Mouse (Mus musculus): ENCODE results near the gene Bcat2.

Gene Bcat2

GRCm38 (mm10) chr7:45587631-45588592 lies 18.0 kb downstream of the Bcat2 start:
- no peak for DNase-seq

- DNase-seq: peak; percentile 92
These were observed 19.2 kb downstream of the Bcat2 start for GRCm38 (mm10) chr7:45589173-45589572.

GRCm38 (mm10) chr7:45589898-45590297 lies 19.9 kb downstream of the Bcat2 start:
- DNase-seq: no peak

- DNase-seq: no peak
These were observed 20.9 kb downstream of the Bcat2 start for GRCm38 (mm10) chr7:45590874-45591273.

GRCm38 (mm10) chr7:45591880-45592279 lies 21.9 kb downstream of the Bcat2 start:
- DNase-seq: no peak

GRCm38 (mm10) chr7:45593118-45593815 lies 23.3 kb downstream of the Bcat2 start:
- peak; percentile 76 for DNase-seq

- DNase-seq: no peak
These were observed 25.2 kb downstream of the Bcat2 start for GRCm38 (mm10) chr7:45595176-45595575.

GRCm38 (mm10) chr7:45596107-45596506 lies 26.2 kb downstream of the Bcat2 start:
- no peak for DNase-seq

- no peak for DNase-seq
These were observed 27.1 kb downstream of the Bcat2 start for GRCm38 (mm10) chr7:45597013-45597412.

- DNase-seq: no peak
These were observed 27.6 kb downstream of the Bcat2 start for GRCm38 (mm10) chr7:45597527-45597926.

GRCm38 (mm10) chr7:45598960-45599879 lies 29.3 kb downstream of the Bcat2 start:
- DNase-seq: no peak

- DNase-seq: no peak
These were observed 35.8 kb downstream of the Bcat2 start for GRCm38 (mm10) chr7:45605704-45606289.

- no peak for DNase-seq
These were observed 39.6 kb downstream of the Bcat2 start for GRCm38 (mm10) chr7:45609511-45609910.

- DNase-seq: no peak
These were observed 46.3 kb downstream of the Bcat2 start for GRCm38 (mm10) chr7:45616277-45616676.

- DNase-seq: no peak
These were observed 47.2 kb downstream of the Bcat2 start, which contains the start of gene Fut1 for GRCm38 (mm10) chr7:45617042-45617695. Fut1 (plus strand) TSS chr7:45617289.

GRCm38 (mm10) chr7:45618316-45618715 lies 48.4 kb downstream of the Bcat2 start:
- no peak for DNase-seq

- no peak for DNase-seq
These were observed 49.6 kb downstream of the Bcat2 start for GRCm38 (mm10) chr7:45619592-45619991.

GRCm38 (mm10) chr7:45621443-45621842 lies 51.5 kb downstream of the Bcat2 start, which contains the start of gene Izumo1:
Izumo1 (plus strand) TSS chr7:45621811.
- DNase-seq: no peak

GRCm38 (mm10) chr7:45623507-45623906 lies 53.6 kb downstream of the Bcat2 start:
- DNase-seq: no peak

- DNase-seq: no peak
These were observed 54.8 kb downstream of the Bcat2 start for GRCm38 (mm10) chr7:45624718-45625117.

GRCm38 (mm10) chr7:45625481-45625880 lies 55.5 kb downstream of the Bcat2 start:
- DNase-seq: no peak

Data from right cerebral cortex, postnatal 4 days (tissue).